8 mouse cellular contexts compared by ENCODE assay signal in genomic region chr19:44562652-44563206, GRCm38 (mm10). TPM values are rescaled to one million over a fixed set of nuclear protein-coding genes. Genes with fewer than 3 reads are reported as not detected.
DNase-seq lines count a peak whose midpoint lies in the region; ATAC-seq and TF ChIP-seq lines count a peak whose summit lies in the region.

TSS of gene Hif1an (plus strand) at chr19:44562850.

- no peaks in the 10 kb centered on the region for H3K4me1 ChIP-seq in ES-Bruce4 (ENCODE audit: control insufficient read depth, insufficient read depth, low read length)
- H3K4me1 ChIP-seq in forebrain, embryonic 13.5 days = peaks cover 24% of the 10 kb centered on the region
- peaks cover 11% of the 10 kb centered on the region for H3K4me1 ChIP-seq in liver, postnatal 0 days (ENCODE audit: insufficient read depth)
- peaks cover 20% of the 10 kb centered on the region for H3K4me1 ChIP-seq in neural tube, embryonic 14.5 days (ENCODE audit: control insufficient read depth, insufficient read depth, low read length)

- H3K4me2 ChIP-seq in forebrain, embryonic 13.5 days = peak within 1 kb of the TSS; percentile 91
- H3K4me2 ChIP-seq in liver, postnatal 0 days (ENCODE audit: low read depth, low read length) = peak within 1 kb of the TSS; percentile 78
- H3K4me2 ChIP-seq in neural tube, embryonic 14.5 days (ENCODE audit: low read depth, low read length) = peak within 1 kb of the TSS; percentile 65

- peaks cover 19% of the 10 kb centered on the region for H3K36me3 ChIP-seq in ES-Bruce4 (ENCODE audit: control insufficient read depth, insufficient read depth, low read length, poor library complexity, severe bottlenecking)
- peaks cover 33% of the 10 kb centered on the region for H3K36me3 ChIP-seq in forebrain, embryonic 13.5 days (ENCODE audit: poor library complexity, severe bottlenecking)
- peaks cover 26% of the 10 kb centered on the region for H3K36me3 ChIP-seq in liver, postnatal 0 days (replicated peaks; ENCODE audit: insufficient read depth, low read length)
- peaks cover 19% of the 10 kb centered on the region for H3K36me3 ChIP-seq in neural tube, embryonic 14.5 days (ENCODE audit: control insufficient read depth, insufficient read depth, low read length)

- peak within 1 kb of the TSS; percentile 73 for H3K9ac ChIP-seq in ES-Bruce4 (ENCODE audit: low read depth, poor library complexity, severe bottlenecking)
- peak within 1 kb of the TSS; percentile 84 for H3K9ac ChIP-seq in forebrain, embryonic 13.5 days
- H3K9ac ChIP-seq in liver, postnatal 0 days (replicated peaks) = peak within 1 kb of the TSS; percentile 67
- H3K9ac ChIP-seq in neural tube, embryonic 14.5 days (replicated peaks; ENCODE audit: low read depth, low read length) = peak within 1 kb of the TSS; percentile 59

- 1% methylated on average over 33 of the region's 33 CpGs for WGBS in forebrain, embryonic 13.5 days
- WGBS in large intestine, adult 2 months = under 1% methylated on average over 33 of the region's 33 CpGs
- WGBS in liver, postnatal 0 days (ENCODE audit: insufficient replicate concordance) = under 1% methylated on average over 33 of the region's 33 CpGs
- under 1% methylated on average over 33 of the region's 33 CpGs for WGBS in neural tube, embryonic 14.5 days

- TF ChIP-seq CTCF in ES-Bruce4 (IDR thresholded peaks at IDR 0.05; ENCODE audit: low read depth, low read length) = peak; percentile 87
- TF ChIP-seq CTCF in liver, postnatal 0 days (IDR thresholded peaks at IDR 0.05; ENCODE audit: low read depth) = peak; percentile 97

- peak; percentile 95 for ATAC-seq in cerebellum, adult (ENCODE audit: insufficient number of reproducible peaks, low FRiP score, low TSS enrichment)
- ATAC-seq in forebrain, embryonic 13.5 days = peak; percentile 98
- peak; percentile 99 for ATAC-seq in liver, postnatal 0 days
- ATAC-seq in neural tube, embryonic 14.5 days (ENCODE audit: low read depth) = peak; percentile 98

- no peak for TF ChIP-seq EP300 in ES-Bruce4 (IDR thresholded peaks at IDR 0.05; ENCODE audit: insufficient read depth, low read depth, low read length)
- peak; percentile 70 for TF ChIP-seq EP300 in liver, postnatal 0 days (IDR thresholded peaks at IDR 0.05; ENCODE audit: low read depth)

- H3K9me3 ChIP-seq in ES-Bruce4 (replicated peaks; ENCODE audit: control insufficient read depth, insufficient read depth, low read length, poor library complexity, severe bottlenecking) = no peaks in the 10 kb centered on the region
- no peaks in the 10 kb centered on the region for H3K9me3 ChIP-seq in forebrain, embryonic 13.5 days (replicated peaks)
- H3K9me3 ChIP-seq in liver, postnatal 0 days (ENCODE audit: low read length) = no peaks in the 10 kb centered on the region
- no peaks in the 10 kb centered on the region for H3K9me3 ChIP-seq in neural tube, embryonic 14.5 days (ENCODE audit: control insufficient read depth, low read length)

- H3K27ac ChIP-seq in ES-Bruce4 (ENCODE audit: insufficient read depth, low read length) = no peak within 1 kb of the TSS
- H3K27ac ChIP-seq in forebrain, embryonic 13.5 days = peak within 1 kb of the TSS; percentile 65; the same call in 1 of the 2 replicates
- H3K27ac ChIP-seq in liver, postnatal 0 days (ENCODE audit: low read depth) = peak within 1 kb of the TSS; percentile 71
- peak within 1 kb of the TSS; percentile 35; the same call in 1 of the 2 replicates for H3K27ac ChIP-seq in neural tube, embryonic 14.5 days (ENCODE audit: low read depth, low read length)

- H3K4me3 ChIP-seq in ES-Bruce4 (ENCODE audit: low read depth, low read length) = peak within 1 kb of the TSS; percentile 90
- H3K4me3 ChIP-seq in forebrain, embryonic 13.5 days = peak within 1 kb of the TSS; percentile 84
- peak within 1 kb of the TSS; percentile 74 for H3K4me3 ChIP-seq in liver, postnatal 0 days (ENCODE audit: low read depth, low read length)
- peak within 1 kb of the TSS; percentile 58 for H3K4me3 ChIP-seq in neural tube, embryonic 14.5 days (ENCODE audit: low read depth, low read length)

- peak; percentile 43 for TF ChIP-seq POLR2A in ES-Bruce4 (IDR thresholded peaks at IDR 0.05; ENCODE audit: insufficient read depth, low read length)

- H3K27me3 ChIP-seq in ES-Bruce4 (ENCODE audit: control insufficient read depth, insufficient read depth, low read length, poor library complexity, severe bottlenecking) = no peaks in the 10 kb centered on the region
- peaks cover 13% of the 10 kb centered on the region; the same call in 1 of the 2 replicates for H3K27me3 ChIP-seq in forebrain, embryonic 13.5 days
- no peaks in the 10 kb centered on the region for H3K27me3 ChIP-seq in liver, postnatal 0 days (ENCODE audit: insufficient read depth, low read length)
- no peaks in the 10 kb centered on the region for H3K27me3 ChIP-seq in neural tube, embryonic 14.5 days (ENCODE audit: control insufficient read depth, insufficient read depth, low read length)

- intact Hi-C loops in heart, postnatal 10 days (cut with DNase I) = no loop called here

- DNase-seq in heart, postnatal 10 days = peak; percentile 96 to 97
- peak; percentile 97 for DNase-seq in large intestine, adult 2 months (ENCODE audit: low read depth, low spot score)
- peak; percentile 94 for DNase-seq in liver, postnatal 0 days
- DNase-seq in testis, postnatal 10 days (ENCODE audit: low spot score) = peak; percentile 94

RNA-seq across cellular contexts. Expression of gene Hif1an, which starts in this region (rescaled TPM):
- polyA plus RNA-seq in ES-Bruce4 (2011; ENCODE audit: insufficient read depth, insufficient read length, low read depth, missing spikeins) = 26.7 and 29.6 TPM in 2 replicates
- polyA plus RNA-seq in forebrain, embryonic 13.5 days (2015; fragmentation: Nextera tagmentation; extraction: Ambion mirVana) = 32.5 and 37.2 TPM in 2 replicates
- 10 to 100 TPM; 45.6 to 54.0 TPM for total RNA-seq in heart, postnatal 10 days (2021)
- polyA plus RNA-seq in large intestine, adult 2 months (2012; rRNA removed) = 14.8 and 16.6 TPM in 2 replicates
- 5.3 and 6.8 TPM in 2 replicates for polyA plus RNA-seq in liver, postnatal 0 days (2015; fragmentation: Nextera tagmentation; extraction: Ambion mirVana)
- polyA plus RNA-seq in neural tube, embryonic 14.5 days (2014; fragmentation: Nextera tagmentation; extraction: Ambion mirVana) = 21.0 and 28.2 TPM in 2 replicates
